Mouse (Mus musculus) MEL (cell line): ENCODE data around the gene Zscan5b. TPM values are rescaled to one million over a fixed set of nuclear protein-coding genes. Genes with fewer than 3 reads are reported as not detected.

Experiments used
- DNase-seq: peaks from one replicate; pipeline ENCODE4 v3.0.0; 2011; ENCODE audit warnings: low read depth, low spot score
- H3K27ac ChIP-seq: 2 replicates; pipeline ENCODE4 v1.5.1; 2012; ENCODE audit warnings: low read depth, mild to moderate bottlenecking, control low read depth, low read length, moderate library complexity; ENCODE audit not compliant: control insufficient read depth
- H3K27me3 ChIP-seq, 2 experiments: fragments of 150-350 bp in 1 of 2; sonication (generic) in 1 of 2; 2 replicates each; pipeline ENCODE4 v1.6.1; 2012; ENCODE audit warnings: low read length in 2 of 2, mild to moderate bottlenecking in 2 of 2, improper control_type of control experiment in 1 of 2, moderate library complexity in 1 of 2; ENCODE audit not compliant: insufficient read depth in 2 of 2, control insufficient read depth in 1 of 2
- H3K36me3 ChIP-seq, 2 experiments: 2 replicates each; pipeline ENCODE4 v1.6.1; 2012 to 2014; ENCODE audit warnings: low read length in 2 of 2, improper control_type of control experiment in 1 of 2, inconsistent platforms in 1 of 2, mild to moderate bottlenecking in 1 of 2; ENCODE audit not compliant: insufficient read depth in 2 of 2, control insufficient read depth in 1 of 2
- H3K4me1 ChIP-seq, 2 experiments: fragments of 150-350 bp in 1 of 2; sonication (generic) in 1 of 2; 2 replicates each; pipeline ENCODE4 v1.6.1; 2012; ENCODE audit warnings: low read length in 2 of 2, improper control_type of control experiment in 1 of 2, mild to moderate bottlenecking in 1 of 2; ENCODE audit not compliant: insufficient read depth in 2 of 2, control insufficient read depth in 1 of 2
- H3K4me3 ChIP-seq, 2 experiments: fragments of 150-350 bp in 1 of 2; sonication (generic) in 1 of 2; 2 replicates each; pipeline ENCODE4 v1.5.1; 2012; ENCODE audit warnings: low read depth in 2 of 2, low read length in 2 of 2, mild to moderate bottlenecking in 2 of 2, moderate library complexity in 2 of 2, control low read depth in 1 of 2, improper control_type of control experiment in 1 of 2; ENCODE audit not compliant: control insufficient read depth in 1 of 2, insufficient read depth in 1 of 2
- H3K79me2 ChIP-seq: 2 replicates; pipeline ENCODE4 v1.6.1; 2012; ENCODE audit warnings: mild to moderate bottlenecking, low read length, moderate library complexity; ENCODE audit not compliant: control insufficient read depth, poor library complexity, insufficient read depth
- H3K9ac ChIP-seq: 2 replicates; pipeline ENCODE4 v1.6.1; 2012; ENCODE audit warnings: low read depth, mild to moderate bottlenecking, control low read depth, low read length, moderate library complexity; ENCODE audit not compliant: control insufficient read depth, poor library complexity, severe bottlenecking
- H3K9me3 ChIP-seq: fragments of 150-350 bp; sonication (generic); replicated peaks from 2 replicates; pipeline ENCODE4 v1.6.1; 2012; ENCODE audit warnings: mild to moderate bottlenecking, low read length, improper control_type of control experiment, moderate library complexity; ENCODE audit not compliant: insufficient read depth
- CTCF ChIP-seq, 3 experiments: IDR thresholded peaks in 2 of 3; conservative IDR thresholded peaks in 1 of 3; 2 replicates each; pipeline ENCODE4 v1.5.1; 2011 to 2012; ENCODE audit warnings: low read length in 3 of 3, low read depth in 2 of 3, mild to moderate bottlenecking in 2 of 3, improper control_type of control experiment in 1 of 3, inconsistent platforms in 1 of 3, mixed read lengths in 1 of 3, moderate library complexity in 1 of 3; ENCODE audit not compliant: control insufficient read depth in 1 of 3, insufficient read depth in 1 of 3, poor library complexity in 1 of 3, severe bottlenecking in 1 of 3
- ELF1 ChIP-seq: IDR thresholded peaks from 2 replicates; pipeline ENCODE4 v1.6.1; 2014; ENCODE audit warnings: low read depth, mild to moderate bottlenecking, inconsistent platforms, low read length, improper control_type of control experiment, moderate library complexity
- HCFC1 ChIP-seq: IDR thresholded peaks from 2 replicates; pipeline ENCODE4 v1.6.1; 2012; ENCODE audit warnings: low read depth, mild to moderate bottlenecking, inconsistent platforms, low read length, improper control_type of control experiment, moderate library complexity
- MAZ ChIP-seq: IDR thresholded peaks from 2 replicates; pipeline ENCODE4 v1.6.1; 2012; ENCODE audit warnings: low read depth, mild to moderate bottlenecking, inconsistent platforms, low read length, improper control_type of control experiment
- MEF2A ChIP-seq: IDR thresholded peaks from 2 replicates; pipeline ENCODE4 v1.6.1; 2014; ENCODE audit warnings: low read depth, mild to moderate bottlenecking, inconsistent platforms, low read length, improper control_type of control experiment; ENCODE audit not compliant: poor library complexity, insufficient replicate concordance, severe bottlenecking; ENCODE audit errors: extremely low read depth
- MYB ChIP-seq: IDR thresholded peaks from 2 replicates; pipeline ENCODE4 v1.6.1; 2011; ENCODE audit warnings: mild to moderate bottlenecking, low read depth, low read length, improper control_type of control experiment
- MYC ChIP-seq: IDR thresholded peaks from 2 replicates; pipeline ENCODE4 v1.6.1; 2011; ENCODE audit warnings: low read depth, mild to moderate bottlenecking, low read length, improper control_type of control experiment, moderate library complexity
- NRF1 ChIP-seq: IDR thresholded peaks from 2 replicates; pipeline ENCODE4 v1.6.1; 2014; ENCODE audit warnings: low read depth, mild to moderate bottlenecking, inconsistent platforms, low read length, improper control_type of control experiment, moderate library complexity; ENCODE audit not compliant: poor library complexity, insufficient read depth, severe bottlenecking
- POLR2A ChIP-seq, 2 experiments: IDR thresholded peaks; 2 replicates each; pipeline ENCODE4 v1.6.1; 2011 to 2012; ENCODE audit warnings: low read length in 2 of 2, mild to moderate bottlenecking in 2 of 2, control low read depth in 1 of 2, improper control_type of control experiment in 1 of 2, low read depth in 1 of 2, moderate library complexity in 1 of 2; ENCODE audit not compliant: control insufficient read depth in 1 of 2, insufficient read depth in 1 of 2, poor library complexity in 1 of 2
- POLR2AphosphoS2 ChIP-seq: IDR thresholded peaks from 2 replicates; pipeline ENCODE4 v1.6.1; 2011; ENCODE audit warnings: low read length, improper control_type of control experiment
- POLR2AphosphoS5 ChIP-seq: IDR thresholded peaks from 2 replicates; pipeline ENCODE4 v1.6.1; 2012; ENCODE audit warnings: low read depth, borderline replicate concordance, mild to moderate bottlenecking, inconsistent platforms, low read length, moderate library complexity, mixed read lengths
- RAD21 ChIP-seq: IDR thresholded peaks from 2 replicates; pipeline ENCODE4 v1.6.1; 2011; ENCODE audit warnings: mild to moderate bottlenecking, low read depth, low read length, improper control_type of control experiment
- RCOR1 ChIP-seq: IDR thresholded peaks from 2 replicates; pipeline ENCODE4 v1.6.1; 2012; ENCODE audit warnings: low read depth, mild to moderate bottlenecking, inconsistent platforms, low read length, improper control_type of control experiment
- SIN3A ChIP-seq: IDR thresholded peaks from 2 replicates; pipeline ENCODE4 v1.6.1; 2012; ENCODE audit warnings: low read length, improper control_type of control experiment, inconsistent platforms
- SMC3 ChIP-seq: IDR thresholded peaks from 2 replicates; pipeline ENCODE4 v1.6.1; 2011; ENCODE audit warnings: low read depth, low read length, improper control_type of control experiment
- TBP ChIP-seq: IDR thresholded peaks from 2 replicates; pipeline ENCODE4 v1.8.0; 2011; ENCODE audit warnings: low read depth, low read length, improper control_type of control experiment
- TCF12 ChIP-seq: IDR thresholded peaks from 2 replicates; pipeline ENCODE4 v1.6.1; 2014; ENCODE audit warnings: low read depth, mild to moderate bottlenecking, inconsistent platforms, low read length, improper control_type of control experiment, moderate library complexity
- UBTF ChIP-seq: IDR thresholded peaks from 2 replicates; pipeline ENCODE4 v1.6.1; 2012; ENCODE audit warnings: low read depth, mild to moderate bottlenecking, inconsistent platforms, low read length, improper control_type of control experiment, moderate library complexity, borderline replicate concordance; ENCODE audit not compliant: insufficient read depth
- USF1 ChIP-seq: IDR thresholded peaks from 2 replicates; pipeline ENCODE4 v1.6.1; 2014; ENCODE audit warnings: low read depth, mild to moderate bottlenecking, inconsistent platforms, low read length, improper control_type of control experiment, moderate library complexity
- USF2 ChIP-seq, 2 experiments: IDR thresholded peaks; 2 replicates each; pipeline ENCODE4 v1.6.1; 2011 to 2012; ENCODE audit warnings: improper control_type of control experiment in 2 of 2, low read length in 2 of 2, borderline replicate concordance in 1 of 2, inconsistent platforms in 1 of 2, low read depth in 1 of 2, mild to moderate bottlenecking in 1 of 2; ENCODE audit not compliant: insufficient read depth in 1 of 2
- ZC3H11A ChIP-seq: IDR thresholded peaks from 2 replicates; pipeline ENCODE4 v1.6.1; 2012; ENCODE audit warnings: low read depth, mild to moderate bottlenecking, inconsistent platforms, low read length, improper control_type of control experiment
- ZKSCAN1 ChIP-seq: IDR thresholded peaks from 2 replicates; pipeline ENCODE4 v1.6.1; 2012; ENCODE audit warnings: low read depth, mild to moderate bottlenecking, inconsistent platforms, low read length, improper control_type of control experiment, moderate library complexity
- ZMIZ1 ChIP-seq: IDR thresholded peaks from 2 replicates; pipeline ENCODE4 v1.6.1; 2012; ENCODE audit warnings: low read depth, mild to moderate bottlenecking, inconsistent platforms, low read length, improper control_type of control experiment, moderate library complexity
- ZNF384 ChIP-seq: IDR thresholded peaks from 2 replicates; pipeline ENCODE4 v1.6.1; 2012; ENCODE audit warnings: low read depth, mild to moderate bottlenecking, inconsistent platforms, low read length, improper control_type of control experiment
- polyA plus RNA-seq, 2 experiments: library from polyadenylated mRNA; stranded (reverse) in 1 of 2; unstranded in 1 of 2; fragments of >175 nt in 1 of 2; fragments of >200 nt in 1 of 2; gene quantifications; 2 replicates each; pipeline versions ENCODE4 v1.2.1 to v1.2.4; 2012; ENCODE audit warnings: low replicate concordance in 2 of 2, low read depth in 1 of 2; ENCODE audit not compliant: insufficient read length in 2 of 2, insufficient read depth in 1 of 2, missing spikeins in 1 of 2
- total RNA-seq: library from RNA; depleted of rRNA; stranded (reverse); fragments of 300-350 nt; gene quantifications from 2 replicates; pipeline ENCODE4 v1.2.3, GENCODE M21; 2012

The Zscan5b gene
- total and polyA plus RNA-seq, 3 experiments = not detected

DNA sequence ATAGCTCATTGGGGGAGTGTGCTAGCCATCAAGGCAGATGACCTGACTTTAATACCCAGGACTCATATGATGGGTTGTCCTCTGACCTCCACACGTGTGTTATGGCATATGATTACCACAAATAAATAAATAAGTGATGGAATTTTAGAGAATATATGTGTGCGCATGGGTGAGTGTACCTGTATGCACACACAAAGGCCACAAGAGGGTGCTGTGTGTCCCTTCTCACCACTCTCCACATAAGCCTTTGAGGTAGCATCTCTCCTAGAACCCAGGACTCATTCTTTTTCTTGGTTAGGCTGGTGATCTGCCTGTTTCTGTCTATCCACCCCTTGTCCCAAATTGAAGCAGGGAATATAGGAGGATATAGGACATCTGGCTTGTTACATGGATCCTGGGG, 26.3 kb upstream of the Zscan5b start:
- H3K27me3 ChIP-seq = no peaks in the 10 kb centered on the region
- no peaks in the 10 kb centered on the region for H3K4me1 ChIP-seq
- H3K27ac ChIP-seq = no peak overlapping the region
- TF ChIP-seq ZKSCAN1 (no peak), CTCF (IDR thresholded peaks at IDR 0.05 in 2 of 3, conservative IDR thresholded peaks at IDR 0.05 in 1 of 3; ENCODE audit: control insufficient read depth in 1 of 3, insufficient read depth in 1 of 3, low read depth in 2 of 3, low read length in 3 of 3, poor library complexity in 1 of 3, severe bottlenecking in 1 of 3) (peak; percentile 59 to 63 (median 59)), ELF1 (no peak), RAD21 (peak; percentile 9), SMC3 (peak; percentile 44), RCOR1 (no peak), TCF12 (no peak)
- peak; percentile 43 for DNase-seq
- H3K4me3 ChIP-seq = no peak overlapping the region
- H3K36me3 ChIP-seq = no peaks in the 10 kb centered on the region
- H3K79me2 ChIP-seq = no peaks in the 10 kb centered on the region
- no peak overlapping the region for H3K9ac ChIP-seq
- H3K9me3 ChIP-seq = no peaks in the 10 kb centered on the region

DNA sequence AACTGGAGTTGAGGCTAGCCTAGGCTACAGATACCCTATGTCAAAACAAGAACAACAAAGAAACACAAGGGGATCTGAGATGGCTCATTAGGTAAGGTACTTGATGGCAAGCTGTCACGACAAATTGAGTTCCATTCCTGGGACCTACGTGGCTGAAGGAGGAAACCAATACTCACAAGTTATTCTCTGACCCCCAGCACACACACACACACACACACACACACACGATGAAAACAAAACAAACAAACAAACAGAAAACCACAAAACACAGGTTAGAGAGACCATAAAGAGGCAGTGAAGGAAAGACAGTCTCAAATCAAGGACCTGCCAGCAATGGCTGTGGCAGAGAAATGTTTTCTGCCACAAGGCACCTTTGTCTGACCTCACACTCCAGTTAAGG, 25.3 kb upstream of the Zscan5b start, which contains the start of gene Galp:
Gene Galp, plus strand, starts transcription at position 301 of the 400 bp plus-strand sequence.
- no peak for TF ChIP-seq USF1
- TF ChIP-seq ELF1 = no peak
- no peak for TF ChIP-seq ZNF384
- no peak for TF ChIP-seq RCOR1
- TF ChIP-seq HCFC1 = no peak
- TF ChIP-seq ZC3H11A = no peak
- TF ChIP-seq NRF1 = no peak
- TF ChIP-seq POLR2AphosphoS5 = no peak
- no peak for TF ChIP-seq ZKSCAN1
- TF ChIP-seq UBTF = no peak
- Histone ChIP-seq H3K9ac (no peak within 1 kb of the TSS), H3K27me3 (no peaks in the 10 kb centered on the region), H3K4me1 (no peaks in the 10 kb centered on the region), H3K4me3 (no peak within 1 kb of the TSS), H3K36me3 (no peaks in the 10 kb centered on the region), H3K9me3 (no peaks in the 10 kb centered on the region), H3K27ac (no peak within 1 kb of the TSS), H3K79me2 (no peaks in the 10 kb centered on the region)
- DNase-seq = no peak

DNA sequence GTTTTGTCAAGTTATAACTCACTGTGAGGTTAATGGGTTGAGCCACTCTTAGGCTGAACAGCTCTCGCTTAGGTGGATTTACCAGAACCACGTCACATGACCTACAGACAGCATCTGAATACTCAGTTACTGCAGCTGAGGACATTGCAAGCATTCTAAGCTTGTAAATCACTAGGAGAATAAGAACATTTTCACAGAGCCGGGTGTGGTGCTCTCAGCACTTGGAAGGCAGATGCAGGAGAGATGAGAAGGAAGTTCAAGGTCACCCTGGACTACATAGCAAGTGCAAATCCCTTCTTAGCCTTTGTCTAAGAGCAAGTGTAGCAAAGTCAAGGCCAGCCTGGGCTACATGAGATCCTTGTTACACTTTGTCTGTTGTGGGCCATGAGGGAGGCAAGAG, 17.9 kb upstream of the Zscan5b start:
- Histone ChIP-seq H3K27me3 (no peaks in the 10 kb centered on the region), H3K9ac (no peak overlapping the region), H3K4me3 (no peak overlapping the region), H3K4me1 (no peaks in the 10 kb centered on the region), H3K36me3 (no peaks in the 10 kb centered on the region), H3K27ac (no peak overlapping the region), H3K9me3 (no peaks in the 10 kb centered on the region), H3K79me2 (no peaks in the 10 kb centered on the region)
- DNase-seq = no peak
- TF ChIP-seq TBP = no peak
- TF ChIP-seq ELF1 = no peak
- no peak for TF ChIP-seq SMC3
- TF ChIP-seq SIN3A = no peak
- no peak for TF ChIP-seq POLR2AphosphoS5
- TF ChIP-seq UBTF = no peak
- TF ChIP-seq MAZ = no peak
- no peak for TF ChIP-seq USF2 (IDR thresholded peaks at IDR 0.05; ENCODE audit: borderline replicate concordance in 1 of 2, insufficient read depth in 1 of 2, low read depth in 1 of 2, low read length in 2 of 2)
- no peak for TF ChIP-seq RCOR1
- no peak for TF ChIP-seq USF1
- TF ChIP-seq MYB = no peak
- no peak for TF ChIP-seq ZMIZ1
- no peak for TF ChIP-seq POLR2AphosphoS2
- no peak for TF ChIP-seq MYC
- TF ChIP-seq POLR2A (IDR thresholded peaks at IDR 0.05; ENCODE audit: control insufficient read depth in 1 of 2, insufficient read depth in 1 of 2, low read depth in 1 of 2, low read length in 2 of 2, poor library complexity in 1 of 2) = no peak
- no peak for TF ChIP-seq MEF2A
